Mouse (Mus musculus) thymus, postnatal 4 days (tissue): ENCODE measurements around the gene Mroh2a.
A peak's percentile ranks its signal among the peaks of the same experiment; 100 is the strongest.

Experiments
- DNase-seq: peaks from one replicate; pipeline ENCODE4 v3.0.0; 2021

Mroh2a gene

DNA sequence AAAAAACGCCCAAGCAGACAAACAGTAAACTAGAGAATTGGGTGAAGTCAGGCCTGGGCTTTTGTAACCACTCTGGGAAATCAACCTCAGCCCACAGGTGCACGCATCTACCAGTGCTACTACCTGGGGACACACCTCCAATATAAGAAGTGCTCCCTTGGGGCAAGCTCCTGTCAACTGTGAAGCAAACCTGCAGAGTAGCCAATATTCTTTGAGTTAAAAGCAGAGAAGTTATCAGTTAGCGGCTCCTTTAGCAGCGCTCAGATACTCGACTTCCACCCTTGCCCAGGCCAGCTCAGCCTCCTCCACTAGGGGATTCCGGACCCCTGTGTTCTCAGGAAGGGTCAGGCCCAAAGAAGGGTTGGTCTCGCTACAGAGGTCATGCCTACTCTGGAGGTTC lies 34.9 kb downstream of the Mroh2a start:
- peak; percentile 28 for DNase-seq

DNA sequence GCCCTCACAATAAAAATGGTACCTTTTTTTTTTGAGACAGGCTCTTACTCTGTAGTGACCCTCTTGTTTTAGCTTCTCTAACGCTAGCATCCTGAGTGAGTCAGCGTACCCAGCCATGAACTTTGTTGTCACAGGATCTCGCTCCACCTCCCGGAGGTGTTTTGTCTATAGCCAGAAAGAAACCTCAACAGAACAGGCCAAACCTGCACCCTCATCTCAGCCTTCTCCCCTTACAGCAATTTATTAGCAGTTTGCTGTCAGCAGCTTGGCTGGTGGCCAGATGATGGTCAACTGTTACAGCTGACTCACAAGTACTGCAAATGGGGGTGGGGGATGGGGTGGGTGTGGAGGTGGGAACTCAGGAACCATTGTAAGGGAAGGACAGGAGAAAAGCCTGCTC lies 35.5 kb downstream of the Mroh2a start:
- peak; percentile 45 for DNase-seq

DNA sequence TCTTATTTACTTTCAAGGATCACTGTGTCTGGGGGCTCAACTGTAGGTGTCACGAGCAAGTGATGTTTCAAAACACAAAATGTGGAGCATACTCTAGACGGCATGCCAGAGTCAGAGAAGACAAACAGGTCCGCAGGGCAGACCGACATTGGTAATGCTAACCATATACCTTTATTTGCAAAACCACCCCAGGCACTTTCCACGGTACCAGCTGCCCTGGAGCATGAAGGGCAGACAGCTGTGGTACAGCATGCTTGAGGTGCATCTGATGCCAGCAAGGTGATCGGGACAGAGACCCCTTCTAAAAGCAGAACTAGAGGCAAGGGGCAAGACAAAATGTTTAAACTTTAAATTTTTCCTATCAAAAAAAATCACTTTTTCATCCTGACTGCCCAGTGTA lies 36.2 kb downstream of the Mroh2a start:
- DNase-seq, result peak; percentile 26

DNA sequence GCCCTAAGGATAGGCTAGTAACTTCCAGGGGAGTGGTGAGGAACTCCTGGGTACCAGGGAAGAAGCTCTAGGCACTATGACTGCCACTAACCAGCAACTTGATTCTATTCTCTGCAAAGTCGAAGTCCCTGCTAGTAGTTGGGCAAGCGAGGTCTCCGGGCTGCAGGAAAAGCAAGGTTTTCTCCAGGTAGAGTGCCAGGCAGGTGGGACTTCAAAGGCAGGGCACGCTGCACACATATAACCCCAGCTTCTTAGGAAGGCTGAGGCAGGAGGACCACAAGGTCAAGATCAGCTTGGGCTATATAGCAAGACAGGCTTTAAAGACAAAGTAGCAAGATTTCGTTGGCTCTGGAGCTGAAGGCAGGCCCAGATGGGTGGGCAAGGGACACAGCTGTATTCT lies 37.0 kb downstream of the Mroh2a start:
- peak; percentile 18 for DNase-seq

DNA sequence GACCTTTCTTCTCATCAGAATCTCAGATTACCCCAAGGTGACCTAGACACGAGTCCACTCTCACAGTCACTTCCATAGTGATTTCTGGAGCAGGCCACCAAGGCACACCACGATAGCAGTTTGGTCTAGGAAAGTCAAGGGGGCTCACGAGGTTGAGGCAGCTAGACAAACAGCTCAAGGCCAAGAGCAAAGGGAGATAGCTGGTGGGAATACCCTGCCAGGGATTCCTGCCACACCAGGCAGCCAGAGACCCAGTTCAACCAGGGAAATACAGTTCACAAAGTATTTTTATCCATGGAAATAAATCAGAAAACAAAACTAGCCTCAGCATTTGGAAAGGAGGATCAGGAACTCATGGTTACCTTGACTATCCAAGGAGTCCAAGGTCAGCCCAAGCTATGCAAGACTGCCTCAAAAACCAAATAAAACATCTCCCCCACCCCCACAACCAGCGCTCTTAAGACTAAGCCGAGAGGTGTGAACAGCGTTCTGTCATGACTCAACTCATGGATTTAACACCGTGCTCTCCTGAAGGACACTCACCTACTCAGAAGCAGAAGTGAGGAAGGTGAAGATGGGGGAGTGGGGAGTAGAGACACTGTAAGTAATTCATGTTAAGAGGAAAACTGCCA lies 37.6 kb downstream of the Mroh2a start:
- DNase-seq, result peak; percentile 10

DNA sequence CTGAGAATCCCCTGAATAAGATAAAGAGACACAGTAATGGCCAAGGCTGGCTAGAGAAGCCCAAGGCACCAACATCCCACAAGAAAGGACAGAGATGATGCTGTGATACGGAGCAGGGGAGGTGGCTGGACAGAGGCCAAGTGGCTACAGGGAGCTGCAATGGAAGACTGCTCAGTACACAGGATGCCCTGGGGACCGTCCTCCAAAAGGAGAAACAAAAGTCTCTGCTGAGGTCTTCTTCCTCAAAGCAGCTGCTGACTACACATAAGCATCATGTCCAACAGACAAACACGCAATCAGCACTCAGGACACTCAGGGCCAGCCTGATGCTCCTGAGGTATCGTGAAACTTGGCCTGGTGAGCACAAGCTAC lies 38.1 kb downstream of the Mroh2a start:
- DNase-seq, result peak; percentile 22

DNA sequence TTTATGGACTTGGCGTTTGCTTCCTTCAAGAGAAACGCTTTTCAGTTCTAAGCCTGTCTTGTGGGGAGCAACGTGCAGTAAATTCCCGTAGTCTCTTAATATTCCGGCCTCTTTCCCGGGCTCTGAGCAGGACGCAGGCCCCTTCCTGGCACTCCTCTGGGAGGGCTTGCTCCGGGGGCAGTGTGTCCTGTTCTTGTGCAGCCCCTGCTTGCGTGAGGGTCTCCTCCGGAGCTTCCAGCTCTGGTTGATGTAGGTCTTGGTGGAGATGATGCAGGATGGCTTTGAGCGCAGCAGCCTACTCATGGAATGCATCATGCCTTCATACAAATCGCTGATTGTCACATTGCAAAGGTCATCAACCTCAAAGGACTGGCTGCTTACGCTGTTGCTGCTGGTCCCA lies 39.3 kb downstream of the Mroh2a start:
- DNase-seq, result no peak

DNA sequence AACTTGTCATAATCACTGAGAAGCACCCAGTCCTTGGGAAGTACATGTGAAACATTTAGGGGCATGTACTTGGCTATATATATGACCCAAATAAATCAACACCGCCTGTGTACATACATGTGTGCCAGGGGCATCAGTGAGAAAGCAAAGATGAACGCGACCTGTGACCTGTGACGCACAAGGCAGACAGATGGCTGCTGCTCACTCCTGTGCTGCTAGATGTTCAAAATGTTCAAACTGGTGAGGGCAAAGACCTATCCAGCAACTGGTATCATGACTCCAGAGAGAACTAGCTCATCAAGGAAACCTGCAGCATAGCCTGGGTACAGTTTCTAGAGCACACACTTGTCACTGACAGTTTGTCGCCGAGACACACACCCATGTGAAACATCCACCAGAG lies 40.7 kb downstream of the Mroh2a start:
- no peak for DNase-seq

DNA sequence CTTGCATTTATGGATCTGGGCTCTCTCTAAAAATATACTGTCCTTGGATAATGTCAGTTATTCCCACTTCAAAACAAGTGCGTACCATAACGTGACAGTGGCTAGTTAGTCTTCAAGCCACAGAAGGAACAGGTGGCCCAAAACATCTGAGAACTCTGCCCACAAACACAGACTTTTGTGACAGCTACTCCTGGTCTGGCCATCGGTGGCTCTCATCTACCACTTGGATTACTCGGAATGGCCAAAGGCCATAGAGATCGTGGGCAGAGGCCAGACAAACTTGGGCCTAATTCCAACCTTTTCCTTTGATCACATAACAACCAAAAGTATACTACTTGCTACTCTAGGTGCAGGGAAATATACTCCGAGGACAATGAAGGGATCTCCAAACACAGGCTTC lies 41.3 kb downstream of the Mroh2a start:
- no peak for DNase-seq

DNA sequence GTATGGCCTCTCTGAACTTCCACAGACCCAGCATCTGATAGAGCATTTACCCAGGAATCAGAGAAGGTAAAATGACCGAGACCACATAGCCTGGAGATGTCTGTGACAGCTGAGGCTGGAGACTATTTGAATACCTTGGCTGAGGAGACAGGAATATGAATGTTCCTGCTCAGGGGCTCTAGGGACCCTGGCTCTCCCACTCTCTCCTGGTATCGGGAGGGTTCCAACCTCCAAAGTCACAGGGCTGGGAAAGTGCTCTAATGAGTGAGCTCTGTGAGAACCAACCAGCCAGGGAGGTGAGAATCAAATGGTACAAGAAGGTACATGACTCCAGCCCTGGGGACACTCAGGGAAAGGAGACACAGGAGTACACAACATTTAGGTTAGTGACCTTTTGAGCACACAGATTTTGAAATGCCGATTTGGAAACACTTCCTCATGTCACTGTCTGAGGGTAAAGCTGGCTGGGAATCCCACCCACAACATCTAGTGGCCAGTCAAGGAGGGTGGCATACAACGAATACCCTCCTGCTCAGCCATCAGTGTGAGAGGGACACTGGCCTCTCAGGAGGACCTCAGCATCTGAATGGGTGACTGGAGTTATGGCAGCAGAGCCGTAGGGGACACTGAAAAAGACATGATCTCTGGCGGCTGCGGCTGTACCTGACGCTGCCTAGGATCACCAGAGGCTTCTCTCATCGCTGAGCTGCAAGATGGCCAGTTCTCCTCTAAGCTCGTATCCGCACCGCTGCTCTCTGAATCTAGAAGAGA lies 42.9 kb downstream of the Mroh2a start:
- no peak for DNase-seq

DNA sequence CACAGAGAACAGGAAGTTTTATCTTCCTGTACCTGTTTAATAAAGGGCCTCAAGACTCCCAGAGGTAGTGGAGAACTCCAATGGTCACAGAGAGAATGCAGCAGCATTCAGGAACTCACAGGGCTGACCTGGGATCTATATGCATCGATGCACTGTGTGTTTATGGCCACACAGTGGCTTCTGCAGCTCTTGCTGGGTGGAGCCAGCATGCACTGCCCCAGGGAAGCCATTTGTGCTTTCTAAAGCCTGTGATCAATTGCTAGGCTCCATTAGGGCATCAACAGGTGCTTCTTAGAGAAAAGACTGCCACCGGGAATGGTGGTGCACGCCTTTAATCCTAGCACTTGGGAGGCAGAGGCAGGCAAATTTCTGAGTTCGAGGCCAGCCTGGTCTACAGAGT lies 46.1 kb downstream of the Mroh2a start:
- DNase-seq, result no peak

DNA sequence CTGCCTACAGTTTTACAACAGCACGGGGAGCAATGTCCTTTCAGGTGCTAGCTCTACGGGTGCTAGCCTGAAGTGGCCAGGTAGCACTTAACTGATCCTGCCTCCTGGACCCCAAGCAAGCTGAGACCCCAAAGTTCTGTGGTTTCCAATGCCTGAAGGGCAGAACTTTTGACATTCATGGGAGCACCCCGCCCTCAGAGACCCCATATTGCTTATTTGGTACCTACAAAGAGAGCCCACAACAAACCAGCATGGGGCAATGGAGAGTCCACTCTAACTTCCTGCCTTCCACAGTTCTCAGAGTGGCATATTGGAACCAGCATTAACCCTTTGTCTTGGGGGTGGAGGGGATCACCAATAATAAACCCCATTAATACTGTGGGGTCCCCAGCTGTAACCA lies 46.5 kb downstream of the Mroh2a start:
- peak; percentile 15 for DNase-seq

DNA sequence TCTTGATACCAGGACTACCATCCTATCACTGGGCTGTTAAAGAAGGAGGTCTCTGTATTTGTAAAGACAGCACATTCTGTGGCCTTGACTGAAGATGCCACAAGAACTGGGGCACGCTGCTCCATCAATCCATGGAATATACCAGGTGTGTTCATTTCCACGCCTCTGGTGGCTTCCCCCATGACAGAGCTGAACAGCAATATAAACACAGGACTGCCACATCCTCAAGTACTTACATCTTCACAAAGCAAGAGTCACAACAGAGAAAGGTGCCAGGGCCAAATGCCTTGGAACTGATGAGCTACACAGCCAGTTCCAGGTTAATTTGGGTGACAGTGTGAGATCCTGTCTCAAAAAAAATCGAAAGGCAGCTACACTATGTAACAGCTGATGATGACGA lies 47.0 kb downstream of the Mroh2a start:
- no peak for DNase-seq

DNA sequence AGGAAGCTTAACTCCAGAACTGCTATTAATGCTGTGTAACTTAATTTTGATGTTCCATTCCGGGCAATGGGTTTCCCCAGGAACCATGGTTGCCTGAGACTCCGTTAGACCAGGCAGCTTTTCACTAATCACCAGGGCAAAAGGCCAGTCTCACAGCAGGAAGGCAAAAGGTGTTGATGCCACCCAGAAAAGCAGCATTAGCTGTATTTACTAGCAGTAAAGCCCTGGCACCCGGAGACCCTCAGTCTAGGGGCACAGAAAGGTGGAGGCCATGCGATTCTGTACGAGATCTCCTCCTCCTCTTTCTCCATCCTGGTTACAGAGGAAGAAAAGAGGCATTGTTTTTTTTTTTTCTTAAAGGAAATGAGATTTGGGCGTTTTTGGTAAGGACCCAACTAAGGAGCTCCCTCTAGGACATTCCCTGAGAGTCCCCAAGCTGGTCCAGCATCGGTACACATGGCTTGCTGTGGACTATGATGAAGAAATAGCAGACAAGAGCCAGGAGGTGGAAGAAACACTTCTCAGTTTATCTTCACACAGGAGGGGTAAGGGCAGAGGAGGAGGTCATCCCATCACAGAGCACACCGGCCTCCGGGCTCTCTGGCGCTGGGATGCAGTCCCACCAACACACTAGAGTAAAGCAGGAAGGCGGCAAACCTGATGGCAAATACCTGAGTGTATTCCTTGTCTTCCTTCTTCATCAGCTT lies 47.7 kb downstream of the Mroh2a start:
- DNase-seq, result no peak

DNA sequence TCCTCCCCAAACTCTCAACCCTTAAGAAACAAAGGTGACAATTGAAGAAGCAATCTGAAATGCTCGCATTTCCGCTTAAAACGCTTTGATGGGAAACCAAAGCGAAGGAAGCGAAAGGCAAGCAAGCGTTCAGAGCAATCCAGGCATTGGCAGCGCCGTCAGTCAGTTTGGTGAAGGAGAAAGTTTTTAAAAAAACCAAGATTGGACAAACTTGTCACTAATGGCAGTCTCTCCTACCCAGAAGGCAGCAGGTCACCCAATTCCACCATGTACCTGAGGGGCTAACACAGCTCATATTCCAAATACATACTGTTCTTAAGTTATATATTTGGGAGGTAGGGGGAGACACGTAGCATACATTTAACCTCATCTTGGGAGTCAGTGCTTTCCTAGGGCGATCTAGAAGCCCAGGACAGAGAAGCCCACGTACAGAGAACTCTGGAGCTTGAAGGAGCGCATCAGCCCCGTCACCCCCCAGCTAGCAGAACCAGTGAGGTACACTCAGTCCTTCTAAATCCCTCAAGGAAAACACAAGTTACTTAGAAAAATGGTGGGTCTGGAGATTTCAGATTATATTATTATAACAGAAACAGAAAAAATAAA lies 48.4 kb downstream of the Mroh2a start:
- DNase-seq, result no peak

DNA sequence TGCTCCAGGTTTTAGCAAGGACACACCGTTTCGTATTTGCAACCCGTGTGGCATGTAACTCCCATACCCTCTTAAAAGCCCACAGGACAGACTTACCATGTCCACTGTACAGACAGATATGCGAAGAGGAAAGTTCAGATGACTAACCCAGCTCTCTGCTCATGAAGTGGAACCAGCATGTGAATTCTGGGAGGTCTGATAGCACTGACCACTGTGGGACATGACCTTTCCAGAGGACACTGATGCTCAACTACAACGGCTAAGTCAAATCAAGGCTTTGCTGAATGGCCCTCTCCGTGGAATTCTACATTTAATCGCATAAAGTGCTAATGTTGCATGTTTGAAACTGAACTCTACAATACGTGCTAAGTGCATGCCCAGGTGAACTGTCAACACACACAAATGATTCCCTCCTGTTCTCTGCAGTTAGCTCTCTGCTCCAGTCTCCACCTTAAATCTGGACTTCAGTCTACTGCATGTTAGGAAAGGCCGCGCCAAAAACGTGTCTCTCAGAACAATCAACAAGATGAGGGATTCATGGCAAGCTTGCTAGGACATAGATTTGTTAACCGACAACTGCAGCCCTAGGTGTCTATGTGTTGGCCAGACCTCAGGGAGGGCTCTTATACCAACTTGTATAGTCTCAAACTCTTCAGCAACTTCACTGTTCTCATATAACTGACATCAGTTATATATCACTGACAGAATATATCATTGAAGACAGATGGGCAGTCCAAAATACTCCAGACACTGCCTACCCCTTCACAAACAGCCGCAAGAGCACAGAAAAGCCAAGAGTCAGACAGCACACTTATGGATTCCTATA lies 49.1 kb downstream of the Mroh2a start:
- DNase-seq, result peak; percentile 21

DNA sequence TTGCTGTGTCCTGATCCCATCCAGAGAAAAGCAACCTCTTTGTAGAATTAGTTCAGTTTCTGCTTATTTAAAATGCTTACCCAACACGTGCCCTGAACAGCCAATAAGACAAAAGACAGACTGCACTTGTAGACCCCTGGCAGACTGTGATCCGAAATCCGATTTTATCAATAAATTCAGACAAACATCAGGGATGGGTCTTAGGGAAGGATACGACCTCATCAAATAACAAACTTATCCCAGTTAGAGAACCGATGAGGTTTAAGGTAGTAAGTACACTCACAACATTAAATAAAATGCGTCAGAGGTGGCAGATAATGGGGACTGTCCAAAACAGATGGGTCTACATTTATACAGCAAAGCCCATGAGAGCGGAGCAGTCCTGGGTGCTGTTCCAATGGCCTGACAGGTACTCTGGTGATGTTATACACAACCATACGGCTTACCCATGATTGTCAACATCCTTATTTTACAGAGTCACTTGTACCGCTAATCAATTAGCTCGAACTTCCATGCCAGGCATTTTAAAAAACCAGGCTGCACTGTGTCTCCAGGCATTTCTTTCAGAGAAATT lies 49.8 kb downstream of the Mroh2a start:
- no peak for DNase-seq

DNA sequence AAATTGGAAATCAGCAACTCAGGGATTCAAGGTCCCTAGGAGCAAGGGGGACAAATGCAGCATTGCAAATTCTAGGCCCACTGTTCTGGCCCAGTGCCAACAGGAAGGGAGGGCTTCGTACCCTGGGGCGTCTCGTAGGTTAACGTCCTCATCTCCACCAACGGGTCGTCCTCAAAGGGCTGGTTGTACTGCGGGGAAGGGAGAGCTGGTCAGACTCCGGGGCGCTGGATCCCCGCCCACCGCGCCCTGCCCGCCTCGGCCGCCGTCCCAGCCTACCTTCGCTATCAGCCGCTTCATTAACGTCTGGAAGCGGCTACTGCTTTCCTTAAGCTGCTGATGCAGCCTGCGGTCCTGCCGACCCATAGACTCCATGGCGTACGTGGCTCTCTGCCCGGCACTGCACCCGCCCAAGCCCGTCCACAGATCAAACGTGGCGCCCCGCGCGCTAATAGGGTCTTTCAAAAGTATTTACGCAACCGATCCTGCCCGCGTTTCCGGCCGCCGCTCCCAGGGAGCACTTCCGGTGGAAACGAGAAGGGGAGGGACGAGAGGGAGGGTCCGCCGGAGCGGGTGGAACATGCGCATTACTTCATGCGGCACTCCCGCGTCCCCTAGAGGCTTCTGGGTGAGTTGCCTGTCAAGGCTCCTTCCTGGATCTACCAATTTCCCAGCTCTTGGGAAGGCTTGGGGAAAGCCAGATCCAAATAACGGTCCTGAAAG lies 50.5 kb downstream of the Mroh2a start, which contains the start of the genes Hjurp and Trpm8:
TSS of gene Hjurp (minus strand) at position 536 of the 720 bp plus-strand sequence.
TSS of gene Trpm8 (plus strand) at position 564 of the 720 bp plus-strand sequence.
- peak; percentile 100 for DNase-seq

DNA sequence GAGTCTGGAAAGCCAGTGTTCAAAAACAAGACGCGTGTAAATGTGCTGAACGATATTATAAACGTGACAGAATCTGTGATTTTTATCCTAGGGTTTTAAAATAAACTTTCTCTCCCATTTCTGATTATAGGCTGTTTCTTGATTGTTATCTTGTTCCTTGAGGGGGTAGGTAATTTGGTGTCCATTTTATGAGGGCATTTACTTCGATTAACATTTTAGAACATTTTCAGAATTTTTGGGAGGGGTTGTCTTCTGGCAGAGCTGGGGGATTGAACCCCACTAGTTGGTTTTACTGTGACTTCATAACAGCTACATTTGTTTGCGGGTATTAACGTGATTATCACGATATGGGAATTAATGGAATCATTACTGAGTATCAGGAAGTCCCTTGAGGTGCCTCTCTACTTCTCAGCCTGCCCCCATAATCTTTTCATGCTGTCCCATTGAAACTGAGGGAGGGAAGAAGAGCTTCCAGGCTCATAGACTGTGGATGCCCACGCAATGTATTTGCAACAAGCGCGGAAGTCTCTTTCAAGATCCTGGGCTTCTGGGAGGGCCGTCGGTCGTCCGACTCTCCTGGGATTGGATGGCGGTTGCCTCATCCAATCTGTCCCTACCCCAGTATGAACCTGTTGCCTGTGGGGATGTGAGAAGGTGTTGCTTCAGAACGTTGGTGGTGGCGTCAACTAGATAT lies 51.2 kb downstream of the Mroh2a start:
- DNase-seq, result no peak

DNA sequence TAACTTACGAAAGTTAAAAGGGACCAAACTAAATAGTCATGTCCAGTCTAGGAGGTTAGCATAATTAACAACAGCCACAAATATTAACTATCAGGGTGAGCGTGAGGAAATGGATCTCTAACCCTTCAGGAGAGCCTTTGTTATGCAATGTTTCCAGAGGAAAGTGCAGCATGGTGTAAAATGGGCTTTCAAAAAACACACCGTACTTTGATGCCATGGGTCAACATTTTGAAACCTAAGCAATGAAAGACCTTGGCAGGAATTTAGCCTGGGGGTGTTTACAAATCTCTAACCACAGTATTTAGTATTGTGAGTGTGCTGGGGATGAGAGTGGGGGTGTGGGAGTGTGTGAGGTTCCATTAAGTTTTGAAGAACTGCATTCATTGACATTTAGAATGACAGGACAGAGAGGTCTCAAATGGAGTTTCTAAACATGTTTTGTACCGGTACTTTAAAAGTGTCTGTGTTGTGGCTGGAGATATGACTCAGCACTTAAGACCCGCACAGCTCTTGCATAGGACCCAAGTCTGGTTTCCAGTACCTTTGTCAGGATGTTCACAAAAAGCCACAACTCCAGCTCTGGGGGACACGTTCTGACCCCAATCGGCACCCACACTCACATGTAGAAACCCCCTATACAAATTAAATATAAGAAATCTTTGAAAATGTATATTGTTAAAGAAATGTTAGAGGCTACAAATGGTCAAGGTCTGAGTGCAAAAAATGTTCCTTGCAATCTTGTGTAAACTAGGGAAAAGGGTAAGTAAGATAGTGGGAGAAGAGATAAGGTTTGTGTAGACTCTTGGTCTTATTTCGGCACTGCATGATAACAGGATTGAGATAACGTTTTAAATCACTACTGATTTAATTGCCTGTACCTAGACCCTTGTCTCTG lies 52.6 kb downstream of the Mroh2a start:
- no peak for DNase-seq
